Mouse (Mus musculus) inflammation-experienced regulatory T-cells (primary cell): ENCODE data around the gene Arhgap32. TPM values are rescaled to one million over a fixed set of nuclear protein-coding genes. Genes with fewer than 3 reads are reported as not detected.

Source experiments
- polyA plus RNA-seq, 2 experiments: library from polyadenylated mRNA; unstranded; fragments of 100-300 nt; shearing (Covaris generic); gene quantifications; one replicate each; pipeline ENCODE4 v1.2.1; 2017

Arhgap32 gene
- polyA plus RNA-seq = 1 to 10 TPM in 1 of 2 experiments, under 1 TPM in 1; 0.69 to 1.3 TPM

GRCm38 (mm10) chr9:32115786-32116185 lies at the start of gene Arhgap32:
Arhgap32 (plus strand) TSS chr9:32116136.

Other genes with a start within 250 kb of the Arhgap32 start
- gene Barx2, start 202.7 kb upstream of the Arhgap32 start, polyA plus RNA-seq = under 1 TPM; 0.18 to 0.63 TPM
- gene Kcnj5, start 228.2 kb downstream of the Arhgap32 start, polyA plus RNA-seq = under 1 TPM in 1 of 2 experiments, not detected in 1; 0.07 TPM